Mouse (Mus musculus) thymus, postnatal 14 days (tissue): ENCODE results near the gene Olfr10.
"Not testable (repeated sequence)": the region's sequence is repeated elsewhere in the genome, so short reads cannot be mapped to it uniquely, and the experiment has no call there.

Experiments
- DNase-seq: peaks from one replicate; pipeline ENCODE4 v3.0.0; 2021

Gene Olfr10

GRCm38 (mm10) chr11:49304441-49304840, at the start of gene Olfr10:
TSS of gene Olfr10 (plus strand) at chr11:49304741.
- no peak for DNase-seq

DNA sequence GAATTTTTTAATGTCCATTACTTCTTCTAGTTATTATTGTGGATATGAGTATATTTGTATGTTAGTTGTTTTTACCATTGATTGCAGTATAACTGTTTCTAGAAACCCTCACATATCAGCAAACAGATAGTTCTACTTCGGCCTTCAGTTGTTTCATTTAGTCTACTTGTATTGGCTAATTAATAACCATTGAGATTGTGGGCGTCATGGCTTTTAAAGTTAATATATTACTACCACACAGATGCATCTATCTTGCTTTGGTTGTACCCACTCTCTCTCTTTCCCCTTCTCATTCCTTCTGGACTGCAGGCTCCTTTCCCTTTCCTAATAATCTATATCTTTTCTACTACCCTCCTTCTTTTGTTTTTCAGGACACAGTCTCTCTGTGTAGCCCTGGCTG, 45.2 kb upstream of the Olfr10 start:
- no peak for DNase-seq

DNA sequence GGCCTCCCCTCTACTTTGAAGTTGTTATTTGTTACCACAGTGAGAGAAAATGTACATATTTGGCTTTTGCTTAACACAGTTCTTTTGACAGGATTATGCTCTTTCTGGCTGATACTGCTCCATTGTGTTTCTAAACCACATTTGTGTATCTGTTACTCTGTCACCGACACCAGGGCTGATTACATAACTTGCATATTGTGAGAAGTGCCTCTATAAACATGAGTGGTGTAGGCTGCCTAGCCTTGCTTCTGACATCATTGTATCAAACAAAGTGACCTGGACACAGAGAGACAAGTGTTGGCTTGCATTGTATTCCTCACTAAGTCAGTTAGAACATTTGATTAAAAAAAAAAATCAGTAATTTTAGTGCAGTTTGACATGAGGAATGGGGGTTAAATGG, 44.7 kb upstream of the Olfr10 start:
- no peak for DNase-seq

GRCm38 (mm10) chr11:49260598-49261312, 43.8 kb upstream of the Olfr10 start:
- DNase-seq: no peak

- DNase-seq: no peak
Measured at GRCm38 (mm10) chr11:49261313-49261855, 43.2 kb upstream of the Olfr10 start.

DNA sequence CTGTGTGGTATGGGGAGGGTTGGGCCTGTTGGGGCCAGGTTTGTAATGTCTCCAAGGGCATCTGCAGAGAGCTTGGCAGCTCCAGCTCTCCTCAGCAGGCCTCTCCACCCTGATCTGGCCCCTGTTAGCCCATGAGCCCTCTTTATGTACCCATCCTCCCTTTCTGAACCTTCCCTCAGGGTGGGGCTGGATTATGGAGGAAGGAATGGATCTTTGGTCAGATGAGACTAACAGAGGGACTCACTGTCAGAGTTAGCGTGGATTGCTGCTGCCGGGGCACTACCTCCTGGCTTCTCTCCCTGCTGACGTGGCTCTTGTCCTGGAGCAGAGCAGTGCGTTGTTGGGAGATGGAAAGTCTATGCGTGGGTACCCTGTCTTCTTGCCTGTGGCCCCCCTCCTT, 42.3 kb upstream of the Olfr10 start:
- no peak for DNase-seq

DNA sequence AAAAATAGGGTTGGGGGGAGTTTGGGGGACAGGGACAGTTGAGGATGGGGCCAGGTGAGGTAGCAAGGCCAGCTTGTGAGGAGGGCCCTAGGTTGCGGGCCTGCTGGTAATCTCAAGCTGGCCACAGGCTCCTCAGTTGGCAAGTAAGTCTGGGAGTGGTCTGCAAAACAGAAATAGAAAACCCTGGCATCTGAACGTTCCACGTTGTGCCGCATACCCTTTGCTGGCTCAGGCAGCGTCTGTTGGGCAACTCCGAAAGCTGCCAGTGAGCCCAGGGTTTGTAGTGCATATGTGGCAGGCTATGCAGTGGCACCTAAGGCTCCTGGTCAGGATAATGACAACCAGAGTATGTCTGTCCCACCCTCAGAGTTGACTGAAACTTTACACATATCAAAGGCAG, 41.4 kb upstream of the Olfr10 start:
- no peak for DNase-seq

- DNase-seq: no peak
Measured at GRCm38 (mm10) chr11:49264081-49264480, 40.5 kb upstream of the Olfr10 start.

DNA sequence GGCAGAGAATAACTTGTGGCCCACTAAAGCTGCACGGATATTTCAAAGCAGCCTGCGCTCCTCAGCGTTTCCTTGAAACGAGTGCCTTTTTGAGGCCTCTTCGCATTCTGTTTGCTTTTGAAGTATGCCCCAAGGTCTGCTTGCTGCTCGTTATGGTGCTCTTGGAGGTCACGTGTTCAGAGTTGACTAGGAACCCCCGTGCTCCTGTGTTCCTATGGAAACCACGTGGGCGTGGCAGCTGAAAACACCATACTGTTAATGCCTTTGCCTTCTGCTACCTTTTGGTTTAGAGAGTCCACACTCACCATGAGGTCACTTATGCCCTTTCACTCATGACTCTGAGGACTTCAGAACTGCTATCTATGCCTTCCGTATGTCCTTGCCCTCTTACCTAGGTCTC, 39.9 kb upstream of the Olfr10 start:
- no peak for DNase-seq

DNA sequence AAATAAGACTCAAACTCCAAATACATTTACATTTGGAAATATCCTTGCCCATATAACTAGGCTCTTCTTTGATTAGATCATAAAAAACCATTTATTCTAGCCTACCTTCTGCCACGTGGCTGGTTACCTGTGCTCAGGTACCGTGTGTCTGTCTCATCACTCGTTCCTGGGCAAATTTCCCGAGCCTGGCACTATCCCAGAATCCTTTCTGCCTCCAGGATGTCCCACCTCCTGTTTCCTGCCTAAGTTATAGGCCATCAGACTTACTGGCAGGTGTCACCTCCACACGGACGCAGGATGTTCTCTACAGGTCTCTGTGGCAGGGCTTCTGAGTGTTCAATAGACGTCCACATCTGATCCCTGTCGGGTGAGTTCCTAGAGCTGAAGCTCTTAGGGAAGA, 39.4 kb upstream of the Olfr10 start:
- no peak for DNase-seq

DNA sequence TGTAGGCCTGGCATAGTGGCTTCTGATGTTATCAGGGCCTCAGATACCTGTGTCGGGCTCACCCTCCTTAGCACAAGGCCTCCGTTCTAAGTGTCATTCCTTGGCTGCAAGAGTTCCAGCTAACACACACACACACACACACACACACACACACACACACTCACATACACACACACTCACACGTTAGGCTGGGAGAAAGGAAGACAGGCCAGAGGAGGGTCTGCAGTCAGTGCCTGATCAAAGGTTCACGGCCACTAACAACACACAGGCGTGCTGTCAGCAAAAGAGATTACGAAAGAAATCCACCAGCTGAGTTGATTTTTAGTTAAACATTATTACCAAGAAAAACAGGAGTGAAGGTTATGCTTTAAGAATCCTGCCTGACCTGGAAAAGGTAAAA, 37.9 kb upstream of the Olfr10 start:
- DNase-seq: no peak

- DNase-seq: no peak
Measured at GRCm38 (mm10) chr11:49267316-49267715, 37.2 kb upstream of the Olfr10 start.

DNA sequence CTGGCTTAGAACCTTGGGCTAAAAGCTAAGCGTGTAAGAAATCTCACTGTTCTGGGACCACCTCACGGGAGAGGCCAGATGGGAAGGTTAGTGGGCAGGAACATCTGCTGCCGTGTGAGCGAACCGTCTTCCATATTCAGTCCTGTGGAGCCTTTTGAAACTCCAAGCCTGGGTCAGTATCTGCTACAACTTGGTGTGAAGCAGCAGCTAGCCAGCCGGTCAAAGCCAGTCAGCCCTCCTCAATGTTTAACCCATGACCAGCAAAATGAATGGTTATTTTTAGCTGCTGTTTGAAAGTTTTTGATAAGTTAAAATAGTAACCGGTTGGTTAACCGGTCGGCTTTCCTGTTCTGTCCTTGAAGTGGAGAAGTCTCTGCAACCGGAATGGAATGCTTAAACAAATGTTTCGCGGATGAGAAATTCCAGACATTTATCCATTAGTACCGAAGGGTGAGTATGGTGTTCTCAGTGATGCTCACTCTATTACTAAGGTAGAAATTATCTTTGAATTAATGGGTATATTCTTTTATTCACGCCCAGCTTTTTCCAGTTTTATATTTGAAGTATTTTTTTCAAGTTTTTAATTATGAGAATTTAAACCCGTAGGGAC, 36.5 kb upstream of the Olfr10 start:
- no peak for DNase-seq

GRCm38 (mm10) chr11:49269761-49270160, 34.8 kb upstream of the Olfr10 start:
- DNase-seq: peak; percentile 44

DNA sequence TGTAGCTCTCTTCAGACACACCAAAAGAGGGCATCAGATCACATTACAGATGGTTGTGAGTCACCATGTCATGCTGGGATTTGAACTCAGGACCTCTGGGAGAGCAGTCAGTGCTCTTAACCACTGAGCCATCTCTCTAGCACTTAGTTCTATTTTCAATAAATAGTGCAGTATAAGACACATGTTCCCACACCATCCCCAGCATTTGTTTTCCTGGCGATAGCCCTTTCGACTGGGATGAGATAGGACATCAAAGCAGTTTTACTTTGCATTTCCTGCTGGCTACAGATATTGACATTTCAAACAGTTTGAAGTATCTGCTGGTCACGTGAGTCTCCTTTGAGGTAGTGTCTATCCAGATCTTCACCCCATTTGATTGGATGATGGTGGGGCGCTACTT, 34.2 kb upstream of the Olfr10 start:
- DNase-seq: no peak

DNA sequence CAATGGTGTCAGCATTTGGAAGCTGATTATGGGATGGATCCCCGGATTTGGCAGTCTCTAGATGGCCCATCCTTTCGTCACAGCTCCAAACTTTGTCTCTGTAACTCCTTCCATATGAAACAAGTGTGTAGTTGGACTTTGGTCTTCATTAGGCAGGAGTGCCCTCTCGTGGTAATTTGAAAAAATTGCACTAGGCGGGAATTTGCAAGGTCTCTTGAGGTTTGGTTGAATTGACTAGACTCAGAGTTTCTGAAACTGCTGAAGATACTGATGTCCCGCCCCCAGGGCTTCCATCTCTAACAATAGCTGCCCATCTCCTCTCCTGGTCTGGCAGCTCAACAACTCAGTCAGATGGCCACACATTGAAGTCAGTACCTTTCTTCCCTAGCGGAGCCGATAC, 33.2 kb upstream of the Olfr10 start:
- peak; percentile 63 for DNase-seq

- DNase-seq: no peak
Measured at GRCm38 (mm10) chr11:49273834-49274519, 30.6 kb upstream of the Olfr10 start.

GRCm38 (mm10) chr11:49278222-49278621, 26.3 kb upstream of the Olfr10 start, which contains the start of gene Olfr1393:
TSS of gene Olfr1393 (plus strand) at chr11:49278304.
- no peak for DNase-seq

DNA sequence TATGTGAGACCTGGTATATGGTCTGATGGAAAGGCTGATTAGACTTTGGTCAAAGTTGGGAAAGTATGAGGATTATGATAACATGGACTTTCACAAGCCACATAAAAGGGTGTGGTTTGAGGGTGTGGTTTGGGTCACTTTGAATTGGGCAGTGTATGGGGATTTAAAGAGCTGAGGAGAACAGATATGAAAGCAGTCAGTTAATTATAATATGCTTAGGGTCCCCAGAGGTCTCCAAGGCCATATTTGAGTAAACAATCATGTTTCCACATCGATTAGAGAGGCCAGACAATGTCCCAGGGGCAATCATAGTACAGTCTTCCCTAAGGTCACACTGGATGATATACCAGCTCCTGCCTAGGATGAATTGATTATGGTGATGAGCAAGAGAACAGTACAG, 19.6 kb upstream of the Olfr10 start, which contains the start of gene Olfr1392:
Gene Olfr1392 (plus strand): TSS at position 301 of the 400 bp plus-strand sequence.
- DNase-seq: not testable (repeated sequence)

- DNase-seq: no peak
Measured at GRCm38 (mm10) chr11:49287251-49287650, 17.3 kb upstream of the Olfr10 start.

DNA sequence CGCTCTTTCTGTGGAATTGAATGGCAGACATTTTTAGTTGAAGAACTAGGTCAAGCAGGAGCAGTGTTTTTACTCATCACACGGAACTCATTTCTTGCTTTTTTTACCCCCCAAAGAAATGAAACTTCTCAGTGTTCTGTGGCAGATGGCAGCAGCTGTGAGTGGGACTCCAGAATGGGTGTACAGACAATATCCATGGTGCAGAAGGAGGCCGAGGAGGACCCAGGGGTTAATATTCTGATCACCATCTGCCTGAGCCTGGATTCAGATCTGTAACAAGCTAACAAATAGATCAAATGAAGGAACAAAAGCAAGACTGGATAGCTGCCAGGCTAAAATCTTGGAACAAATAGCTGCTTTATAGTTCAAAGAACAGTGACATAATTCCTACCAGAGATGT, 11.8 kb upstream of the Olfr10 start:
- no peak for DNase-seq

- DNase-seq: not testable (repeated sequence)
Measured at GRCm38 (mm10) chr11:49308547-49308946, 4.0 kb downstream of the Olfr10 start.

DNA sequence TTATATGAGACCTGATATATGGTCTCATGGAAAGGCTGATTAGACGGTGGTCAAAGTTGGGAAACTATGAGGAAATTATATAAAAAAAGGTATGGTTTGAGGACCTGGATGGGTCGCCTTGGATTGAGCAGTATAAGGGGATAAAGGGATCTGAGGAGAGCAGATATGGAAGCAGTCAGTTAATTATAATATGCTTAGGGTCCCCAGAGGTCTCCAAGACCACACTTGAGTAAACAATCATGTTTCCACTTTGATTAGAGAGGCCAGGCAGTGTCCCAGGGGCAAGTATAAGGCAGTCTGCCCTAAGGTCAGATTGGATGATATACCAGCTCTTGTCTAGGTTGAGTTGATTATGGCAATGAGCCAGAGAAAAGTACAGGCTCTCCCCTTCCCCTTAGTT, 17.9 kb downstream of the Olfr10 start, which contains the start of gene Olfr1391:
Gene Olfr1391 (plus strand): TSS at position 301 of the 400 bp plus-strand sequence.
- no peak for DNase-seq

GRCm38 (mm10) chr11:49326726-49327125, 22.2 kb downstream of the Olfr10 start:
- DNase-seq: no peak
